Mouse (Mus musculus): Measurements from ENCODE around the gene Plscr3. TPM values are rescaled to one million over a fixed set of nuclear protein-coding genes. Genes with fewer than 3 reads are reported as not detected.

Gene Plscr3
- polyA plus RNA-seq, 1 experiment, result 82.7 TPM

DNA sequence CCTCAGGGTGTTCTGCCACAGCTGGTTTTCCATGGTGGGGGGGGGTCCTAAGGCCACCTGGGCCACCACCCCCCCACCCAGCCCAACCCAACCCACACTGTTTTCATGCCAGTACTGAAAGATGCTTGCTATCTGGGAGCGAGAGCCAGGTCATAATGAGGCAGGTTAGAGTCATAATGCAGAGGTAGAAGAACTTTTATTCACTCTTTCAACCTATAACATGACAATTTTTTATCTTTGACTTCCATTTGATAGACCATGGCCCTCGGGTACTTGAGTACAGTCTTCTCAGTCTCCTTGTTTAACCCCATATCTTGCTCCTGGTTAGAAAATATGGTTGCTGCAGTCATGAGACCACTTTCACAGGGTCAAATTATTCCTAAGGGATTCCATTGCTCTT, 27.8 kb upstream of the Plscr3 start, which contains the start of gene Spem2:
Gene Spem2, minus strand, starts transcription at position 101 of the 400 bp plus-strand sequence.
- Histone ChIP-seq H3ac (ENCODE audit: control insufficient read depth, insufficient read length, low read depth) (no peak within 1 kb of the TSS), H3K79me2 (ENCODE audit: control insufficient read depth, insufficient read depth) (no peaks in the 10 kb centered on the region), H3K36me3 (ENCODE audit: control insufficient read depth, insufficient read depth) (no peaks in the 10 kb centered on the region), H3K4me3 (ENCODE audit: insufficient read depth, poor library complexity, severe bottlenecking) (no peak within 1 kb of the TSS), H3K79me3 (ENCODE audit: low read depth) (no peaks in the 10 kb centered on the region), H3K27me3 (ENCODE audit: control insufficient read depth, insufficient read depth, insufficient read length) (no peaks in the 10 kb centered on the region)
- TF ChIP-seq CTCF (IDR thresholded peaks at IDR 0.05; ENCODE audit: control insufficient read depth, insufficient read depth, insufficient read length), result no peak
- no peak for TF ChIP-seq FOSL1 (IDR thresholded peaks at IDR 0.05; ENCODE audit: insufficient read depth, low read length, poor library complexity, severe bottlenecking)
- TF ChIP-seq MAX (IDR thresholded peaks at IDR 0.05), result no peak
- TF ChIP-seq MYOD1 (IDR thresholded peaks at IDR 0.05; ENCODE audit: control insufficient read depth, insufficient read length, low read depth), result no peak
- no peak for TF ChIP-seq MYOG (IDR thresholded peaks at IDR 0.05; ENCODE audit: control insufficient read depth, extremely low read depth, insufficient read length)
- TF ChIP-seq CEBPB (IDR thresholded peaks at IDR 0.05; ENCODE audit: low read depth), result no peak
- TF ChIP-seq USF1 (IDR thresholded peaks at IDR 0.05; ENCODE audit: low read depth), result no peak

DNA sequence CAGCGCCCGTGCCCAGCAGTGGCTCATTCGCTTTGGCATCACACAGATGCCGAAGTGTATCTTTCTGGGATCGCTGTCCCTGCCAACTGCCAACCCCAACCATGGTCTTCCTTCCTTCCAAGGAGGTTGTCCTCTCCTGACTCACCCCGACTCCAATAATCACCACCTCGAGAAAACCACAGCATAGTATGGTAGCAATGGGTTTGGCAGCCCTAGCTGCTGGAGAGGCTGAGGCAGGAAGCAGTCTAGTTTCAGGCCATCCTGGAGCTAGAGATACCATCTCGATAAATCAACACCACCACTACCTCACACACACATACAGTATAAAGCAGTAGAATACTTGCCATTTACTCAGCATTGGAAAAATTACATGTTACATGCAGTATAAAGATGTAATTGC, 27.3 kb upstream of the Plscr3 start:
- Histone ChIP-seq H3K79me3 (ENCODE audit: low read depth) (no peaks in the 10 kb centered on the region), H3K27me3 (ENCODE audit: control insufficient read depth, insufficient read depth, insufficient read length) (no peaks in the 10 kb centered on the region), H3ac (ENCODE audit: control insufficient read depth, insufficient read length, low read depth) (no peak overlapping the region), H3K36me3 (ENCODE audit: control insufficient read depth, insufficient read depth) (no peaks in the 10 kb centered on the region), H3K4me3 (ENCODE audit: insufficient read depth, poor library complexity, severe bottlenecking) (no peak overlapping the region), H3K79me2 (ENCODE audit: control insufficient read depth, insufficient read depth) (no peaks in the 10 kb centered on the region)
- TF ChIP-seq MAX (IDR thresholded peaks at IDR 0.05), result no peak
- no peak for TF ChIP-seq FOSL1 (IDR thresholded peaks at IDR 0.05; ENCODE audit: insufficient read depth, low read length, poor library complexity, severe bottlenecking)
- TF ChIP-seq CTCF (IDR thresholded peaks at IDR 0.05; ENCODE audit: control insufficient read depth, insufficient read depth, insufficient read length), result no peak
- no peak for TF ChIP-seq USF1 (IDR thresholded peaks at IDR 0.05; ENCODE audit: low read depth)
- TF ChIP-seq MYOD1 (IDR thresholded peaks at IDR 0.05; ENCODE audit: control insufficient read depth, insufficient read length, low read depth), result no peak
- TF ChIP-seq CEBPB (IDR thresholded peaks at IDR 0.05; ENCODE audit: low read depth), result no peak
- no peak for TF ChIP-seq MYOG (IDR thresholded peaks at IDR 0.05; ENCODE audit: control insufficient read depth, extremely low read depth, insufficient read length)

DNA sequence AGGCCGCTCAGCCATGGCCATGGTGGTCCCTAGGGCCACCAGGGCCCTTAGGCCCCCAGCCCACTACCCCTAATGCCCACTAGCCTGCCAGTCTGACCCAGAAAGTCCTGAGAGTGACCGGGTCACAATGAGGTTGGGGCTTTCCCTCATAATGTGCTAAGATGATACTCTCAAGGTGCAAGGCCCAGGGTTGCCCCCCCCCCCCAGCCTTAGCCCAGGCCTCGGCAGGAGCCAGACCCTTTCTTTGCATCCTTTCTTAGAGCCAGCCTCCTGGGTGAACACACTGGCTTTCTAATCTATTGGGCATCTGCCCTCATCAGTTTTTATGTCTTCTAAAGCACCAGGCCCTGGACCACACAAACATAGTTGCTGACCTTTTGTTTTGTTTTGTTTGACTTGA, 24.1 kb upstream of the Plscr3 start, which contains the start of gene Spem1:
Gene Spem1, minus strand, starts transcription at position 101 of the 400 bp plus-strand sequence.
- H3K27me3 ChIP-seq (ENCODE audit: control insufficient read depth, insufficient read depth, insufficient read length), result no peaks in the 10 kb centered on the region
- no peak within 1 kb of the TSS for H3K4me3 ChIP-seq (ENCODE audit: insufficient read depth, poor library complexity, severe bottlenecking)
- H3ac ChIP-seq (ENCODE audit: control insufficient read depth, insufficient read length, low read depth), result no peak within 1 kb of the TSS
- no peaks in the 10 kb centered on the region for H3K79me3 ChIP-seq (ENCODE audit: low read depth)
- no peak for TF ChIP-seq MYOD1 (IDR thresholded peaks at IDR 0.05; ENCODE audit: control insufficient read depth, insufficient read length, low read depth)
- no peak for TF ChIP-seq FOSL1 (IDR thresholded peaks at IDR 0.05; ENCODE audit: insufficient read depth, low read length, poor library complexity, severe bottlenecking)
- TF ChIP-seq MAX (IDR thresholded peaks at IDR 0.05), result no peak
- no peak for TF ChIP-seq CTCF (IDR thresholded peaks at IDR 0.05; ENCODE audit: control insufficient read depth, insufficient read depth, insufficient read length)
- TF ChIP-seq CEBPB (IDR thresholded peaks at IDR 0.05; ENCODE audit: low read depth), result no peak
- TF ChIP-seq USF1 (IDR thresholded peaks at IDR 0.05; ENCODE audit: low read depth), result no peak
- TF ChIP-seq MYOG (IDR thresholded peaks at IDR 0.05; ENCODE audit: control insufficient read depth, extremely low read depth, insufficient read length), result no peak
- H3K36me3 ChIP-seq (ENCODE audit: control insufficient read depth, insufficient read depth), result peaks cover 2% of the 10 kb centered on the region
- no peaks in the 10 kb centered on the region for H3K79me2 ChIP-seq (ENCODE audit: control insufficient read depth, insufficient read depth)

DNA sequence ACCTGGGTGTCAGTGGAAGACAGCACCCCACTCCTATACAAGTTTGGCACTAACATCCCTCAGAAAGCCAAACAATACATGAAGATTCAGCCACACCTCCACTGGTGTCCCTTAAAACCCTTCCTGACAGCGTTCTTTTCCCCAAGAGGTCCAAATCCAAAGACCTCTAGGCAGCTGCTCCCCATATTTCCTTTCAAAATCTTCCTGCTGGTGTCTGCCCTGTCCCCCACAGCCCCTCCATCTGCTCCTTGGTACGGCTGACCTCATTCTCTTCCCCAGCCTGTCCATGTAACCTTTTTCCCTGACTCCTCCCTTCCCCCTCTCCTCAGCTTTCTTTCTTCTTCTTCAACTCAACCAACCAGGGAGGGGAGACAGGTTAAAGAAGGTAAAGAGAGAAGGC, 22.7 kb upstream of the Plscr3 start:
- TF ChIP-seq FOSL1 (IDR thresholded peaks at IDR 0.05; ENCODE audit: insufficient read depth, low read length, poor library complexity, severe bottlenecking), result no peak
- no peak for TF ChIP-seq MAX (IDR thresholded peaks at IDR 0.05)
- no peak for TF ChIP-seq MYOG (IDR thresholded peaks at IDR 0.05; ENCODE audit: control insufficient read depth, extremely low read depth, insufficient read length)
- TF ChIP-seq CEBPB (IDR thresholded peaks at IDR 0.05; ENCODE audit: low read depth), result no peak
- no peak for TF ChIP-seq MYOD1 (IDR thresholded peaks at IDR 0.05; ENCODE audit: control insufficient read depth, insufficient read length, low read depth)
- no peak for TF ChIP-seq CTCF (IDR thresholded peaks at IDR 0.05; ENCODE audit: control insufficient read depth, insufficient read depth, insufficient read length)
- TF ChIP-seq USF1 (IDR thresholded peaks at IDR 0.05; ENCODE audit: low read depth), result no peak
- no peak overlapping the region for H3ac ChIP-seq (ENCODE audit: control insufficient read depth, insufficient read length, low read depth)
- peaks cover 10% of the 10 kb centered on the region for H3K36me3 ChIP-seq (ENCODE audit: control insufficient read depth, insufficient read depth)

DNA sequence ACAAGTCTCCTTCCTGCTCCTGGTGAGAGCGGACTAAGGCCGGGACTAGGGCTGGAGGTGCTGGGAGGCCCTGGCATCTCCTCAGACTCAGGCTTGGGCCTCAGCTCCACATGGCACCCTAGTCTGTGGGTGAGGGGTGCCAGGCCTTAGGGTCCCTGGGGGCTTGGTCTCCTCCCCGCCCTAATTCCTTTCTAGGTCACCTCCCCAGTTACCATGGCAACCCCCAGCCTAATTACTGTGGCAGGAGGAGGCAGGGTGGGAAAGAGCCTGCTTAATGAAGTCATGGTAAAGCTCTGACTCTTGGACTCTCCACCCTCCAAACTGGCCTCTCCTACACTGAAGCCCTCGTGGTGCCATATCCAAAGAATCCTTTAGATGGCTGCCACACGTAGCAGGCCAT, 17.3 kb upstream of the Plscr3 start:
- TF ChIP-seq USF1 (IDR thresholded peaks at IDR 0.05; ENCODE audit: low read depth), result no peak
- no peak for TF ChIP-seq MYOD1 (IDR thresholded peaks at IDR 0.05; ENCODE audit: control insufficient read depth, insufficient read length, low read depth)
- TF ChIP-seq FOSL1 (IDR thresholded peaks at IDR 0.05; ENCODE audit: insufficient read depth, low read length, poor library complexity, severe bottlenecking), result no peak
- TF ChIP-seq CEBPB (IDR thresholded peaks at IDR 0.05; ENCODE audit: low read depth), result no peak
- TF ChIP-seq CTCF (IDR thresholded peaks at IDR 0.05; ENCODE audit: control insufficient read depth, insufficient read depth, insufficient read length), result no peak
- no peak for TF ChIP-seq MAX (IDR thresholded peaks at IDR 0.05)
- no peak for TF ChIP-seq MYOG (IDR thresholded peaks at IDR 0.05; ENCODE audit: control insufficient read depth, extremely low read depth, insufficient read length)
- Histone ChIP-seq H3K4me3 (ENCODE audit: insufficient read depth, poor library complexity, severe bottlenecking) (no peak overlapping the region), H3K27me3 (ENCODE audit: control insufficient read depth, insufficient read depth, insufficient read length) (no peaks in the 10 kb centered on the region), H3K79me2 (ENCODE audit: control insufficient read depth, insufficient read depth) (no peaks in the 10 kb centered on the region), H3K36me3 (ENCODE audit: control insufficient read depth, insufficient read depth) (peaks cover 22% of the 10 kb centered on the region), H3ac (ENCODE audit: control insufficient read depth, insufficient read length, low read depth) (no peak overlapping the region), H3K79me3 (ENCODE audit: low read depth) (no peaks in the 10 kb centered on the region)

More for the DNA sequence above, 22.7 kb upstream of the Plscr3 start:
- Histone ChIP-seq H3K79me3 (ENCODE audit: low read depth) (no peaks in the 10 kb centered on the region), H3K4me3 (ENCODE audit: insufficient read depth, poor library complexity, severe bottlenecking) (no peak overlapping the region), H3K27me3 (ENCODE audit: control insufficient read depth, insufficient read depth, insufficient read length) (no peaks in the 10 kb centered on the region), H3K79me2 (ENCODE audit: control insufficient read depth, insufficient read depth) (no peaks in the 10 kb centered on the region)
